Mouse (Mus musculus): Measurements from ENCODE around the gene Sh3d21. TPM values are rescaled to one million over a fixed set of nuclear protein-coding genes. Genes with fewer than 3 reads are reported as not detected.

The Sh3d21 gene
- polyA plus RNA-seq, 1 experiment from 2014 or later: 2.7 TPM

DNA sequence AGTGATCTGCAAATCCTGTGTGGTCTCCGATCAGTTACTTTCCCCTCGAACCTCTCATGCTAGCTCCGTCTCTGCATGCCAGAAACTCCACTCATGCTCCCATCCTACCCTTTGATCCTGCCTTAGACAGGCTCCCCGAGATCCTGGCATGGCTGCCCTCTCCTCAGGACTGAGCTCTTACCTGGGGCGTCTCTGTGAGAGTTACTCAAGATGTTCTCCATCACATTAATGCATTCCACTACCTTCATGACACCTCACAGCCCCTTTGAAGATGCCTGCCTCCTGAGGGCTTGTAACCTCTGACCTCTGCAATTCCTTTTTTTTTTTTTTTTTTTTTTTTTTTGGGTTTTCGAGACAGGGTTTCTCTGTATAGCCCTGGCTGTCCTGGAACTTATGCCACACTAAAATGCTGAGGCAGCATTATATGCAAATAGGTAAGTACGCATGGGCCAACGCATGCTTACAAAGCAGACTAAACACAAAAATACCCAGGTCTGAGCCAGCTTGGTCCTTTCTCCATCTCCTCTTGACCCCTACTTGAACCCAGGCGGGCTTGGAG, 16.2 kb downstream of the Sh3d21 start:
- Histone ChIP-seq H3K9me3 (replicated peaks; ENCODE audit: control insufficient read depth, low read length) (no peaks in the 10 kb centered on the region), H3K4me2 (peak overlapping the region; percentile 73), H3K27ac (ENCODE audit: low read depth, low read length) (peak overlapping the region; percentile 87), H3K9ac (ENCODE audit: low read depth, low read length) (no peak overlapping the region), H3K36me3 (ENCODE audit: control insufficient read depth, insufficient read depth, low read length) (no peaks in the 10 kb centered on the region), H3K4me1 (ENCODE audit: control insufficient read depth, insufficient read depth, low read length) (peaks cover 30% of the 10 kb centered on the region), H3K27me3 (ENCODE audit: control insufficient read depth, insufficient read depth, low read length) (peaks cover 12% of the 10 kb centered on the region), H3K4me3 (ENCODE audit: low read depth, low read length) (no peak overlapping the region)
- 28% methylated on average over 9 of the region's 9 CpGs for WGBS (ENCODE audit: insufficient replicate concordance)
- no peak for ATAC-seq (replicated peaks; ENCODE audit: insufficient number of reproducible peaks, low FRiP score, low TSS enrichment)

GRCm38 (mm10) chr4:126145396-126145795, 17.9 kb downstream of the Sh3d21 start:
- H3K4me2 ChIP-seq: no peak overlapping the region
- no peak for ATAC-seq (replicated peaks; ENCODE audit: insufficient number of reproducible peaks, low FRiP score, low TSS enrichment)
- no peak overlapping the region for H3K27ac ChIP-seq (ENCODE audit: low read depth, low read length)
- peaks cover 12% of the 10 kb centered on the region for H3K27me3 ChIP-seq (ENCODE audit: control insufficient read depth, insufficient read depth, low read length)
- H3K4me3 ChIP-seq (ENCODE audit: low read depth, low read length): no peak overlapping the region
- H3K4me1 ChIP-seq (ENCODE audit: control insufficient read depth, insufficient read depth, low read length): peaks cover 20% of the 10 kb centered on the region
- H3K36me3 ChIP-seq (ENCODE audit: control insufficient read depth, insufficient read depth, low read length): no peaks in the 10 kb centered on the region
- 45% methylated on average over 4 of the region's 4 CpGs for WGBS (ENCODE audit: insufficient replicate concordance)
- H3K9me3 ChIP-seq (replicated peaks; ENCODE audit: control insufficient read depth, low read length): no peaks in the 10 kb centered on the region
- no peak overlapping the region for H3K9ac ChIP-seq (ENCODE audit: low read depth, low read length)

GRCm38 (mm10) chr4:126141021-126141420, 22.3 kb downstream of the Sh3d21 start:
- no peak for ATAC-seq (replicated peaks; ENCODE audit: insufficient number of reproducible peaks, low FRiP score, low TSS enrichment)

DNA sequence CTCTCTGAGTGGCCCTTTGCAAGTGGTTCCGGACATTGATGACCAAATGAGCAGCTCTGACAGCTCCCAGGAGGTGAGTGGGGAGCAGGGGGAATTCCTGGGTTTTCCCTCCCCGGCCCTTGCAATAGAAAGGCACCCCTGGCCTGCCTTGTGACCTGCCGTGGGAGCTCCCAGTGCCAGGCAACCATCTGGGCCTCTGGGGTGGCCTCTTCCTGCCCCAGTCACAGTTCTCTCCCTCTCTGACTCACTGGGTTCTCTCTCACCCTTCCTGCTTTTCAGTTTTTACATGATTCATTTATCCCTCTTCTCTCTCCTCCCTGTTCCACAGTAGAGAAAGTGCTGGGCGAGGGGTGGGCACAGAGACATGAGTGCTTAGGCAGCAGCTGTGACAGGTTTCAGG, 25.5 kb downstream of the Sh3d21 start:
- 77% methylated on average over 4 of the region's 4 CpGs for WGBS (ENCODE audit: insufficient replicate concordance)
- H3K36me3 ChIP-seq (ENCODE audit: control insufficient read depth, insufficient read depth, low read length): peaks cover 35% of the 10 kb centered on the region
- no peaks in the 10 kb centered on the region for H3K9me3 ChIP-seq (replicated peaks; ENCODE audit: control insufficient read depth, low read length)
- no peak overlapping the region for H3K27ac ChIP-seq (ENCODE audit: low read depth, low read length)
- no peak overlapping the region for H3K4me2 ChIP-seq
- H3K27me3 ChIP-seq (ENCODE audit: control insufficient read depth, insufficient read depth, low read length): no peaks in the 10 kb centered on the region
- no peak overlapping the region for H3K9ac ChIP-seq (ENCODE audit: low read depth, low read length)
- ATAC-seq (replicated peaks; ENCODE audit: insufficient number of reproducible peaks, low FRiP score, low TSS enrichment): no peak
- H3K4me1 ChIP-seq (ENCODE audit: control insufficient read depth, insufficient read depth, low read length): peaks cover 9% of the 10 kb centered on the region
- no peak overlapping the region for H3K4me3 ChIP-seq (ENCODE audit: low read depth, low read length)

More at GRCm38 (mm10) chr4:126141021-126141420, 22.3 kb downstream of the Sh3d21 start:
- no peak overlapping the region for H3K4me3 ChIP-seq (ENCODE audit: low read depth, low read length)
- peaks cover 5% of the 10 kb centered on the region; the same call in 1 of the 2 replicates for H3K4me1 ChIP-seq (ENCODE audit: control insufficient read depth, insufficient read depth, low read length)
- H3K27ac ChIP-seq (ENCODE audit: low read depth, low read length): 0 out of 2 replicates have a peak overlapping the region, but pooled peaks have one; percentile 41
- H3K27me3 ChIP-seq (ENCODE audit: control insufficient read depth, insufficient read depth, low read length): no peaks in the 10 kb centered on the region
- no peak overlapping the region for H3K4me2 ChIP-seq
- peaks cover 25% of the 10 kb centered on the region for H3K36me3 ChIP-seq (ENCODE audit: control insufficient read depth, insufficient read depth, low read length)
- WGBS (ENCODE audit: insufficient replicate concordance): 71% methylated on average over 5 of the region's 5 CpGs
- no peaks in the 10 kb centered on the region for H3K9me3 ChIP-seq (replicated peaks; ENCODE audit: control insufficient read depth, low read length)
- no peak overlapping the region for H3K9ac ChIP-seq (ENCODE audit: low read depth, low read length)

GRCm38 (mm10) chr4:126134639-126135038, 28.7 kb downstream of the Sh3d21 start:
- Histone ChIP-seq H3K4me3 (ENCODE audit: low read depth, low read length) (no peak overlapping the region), H3K9me3 (replicated peaks; ENCODE audit: control insufficient read depth, low read length) (no peaks in the 10 kb centered on the region), H3K36me3 (ENCODE audit: control insufficient read depth, insufficient read depth, low read length) (peaks cover 33% of the 10 kb centered on the region), H3K4me1 (ENCODE audit: control insufficient read depth, insufficient read depth, low read length) (peaks cover 27% of the 10 kb centered on the region), H3K27me3 (ENCODE audit: control insufficient read depth, insufficient read depth, low read length) (no peaks in the 10 kb centered on the region), H3K4me2 (no peak overlapping the region), H3K9ac (ENCODE audit: low read depth, low read length) (no peak overlapping the region), H3K27ac (ENCODE audit: low read depth, low read length) (no peak overlapping the region)
- 74% methylated on average over 4 of the region's 4 CpGs for WGBS (ENCODE audit: insufficient replicate concordance)
- no peak for ATAC-seq (replicated peaks; ENCODE audit: insufficient number of reproducible peaks, low FRiP score, low TSS enrichment)

DNA sequence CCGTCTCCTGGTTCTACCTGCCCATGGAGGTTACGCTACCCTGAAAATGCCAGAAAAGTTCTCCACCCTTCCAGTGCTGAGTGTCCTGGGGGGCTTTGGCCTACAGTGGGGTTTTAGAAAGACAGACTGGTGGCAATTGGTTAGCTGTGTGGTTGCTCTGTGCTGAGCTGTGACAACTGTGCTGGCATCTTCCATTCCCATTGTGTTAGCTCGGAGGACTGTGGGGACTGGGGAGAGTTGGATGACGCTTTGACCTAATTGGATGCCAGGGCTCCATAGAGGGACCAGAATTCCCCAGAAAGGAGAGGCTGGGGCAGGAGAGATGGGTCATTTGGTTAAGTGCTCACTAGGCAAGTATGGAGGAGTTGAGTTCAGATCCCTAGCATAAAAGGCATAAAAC, 29.1 kb downstream of the Sh3d21 start:
- Histone ChIP-seq H3K27ac (ENCODE audit: low read depth, low read length) (no peak overlapping the region), H3K4me2 (no peak overlapping the region), H3K9ac (ENCODE audit: low read depth, low read length) (no peak overlapping the region), H3K4me3 (ENCODE audit: low read depth, low read length) (no peak overlapping the region), H3K36me3 (ENCODE audit: control insufficient read depth, insufficient read depth, low read length) (peaks cover 29% of the 10 kb centered on the region), H3K27me3 (ENCODE audit: control insufficient read depth, insufficient read depth, low read length) (no peaks in the 10 kb centered on the region), H3K9me3 (replicated peaks; ENCODE audit: control insufficient read depth, low read length) (no peaks in the 10 kb centered on the region), H3K4me1 (ENCODE audit: control insufficient read depth, insufficient read depth, low read length) (peaks cover 27% of the 10 kb centered on the region)
- ATAC-seq (replicated peaks; ENCODE audit: insufficient number of reproducible peaks, low FRiP score, low TSS enrichment): no peak
- 89% methylated on average over 4 of the region's 4 CpGs for WGBS (ENCODE audit: insufficient replicate concordance)

DNA sequence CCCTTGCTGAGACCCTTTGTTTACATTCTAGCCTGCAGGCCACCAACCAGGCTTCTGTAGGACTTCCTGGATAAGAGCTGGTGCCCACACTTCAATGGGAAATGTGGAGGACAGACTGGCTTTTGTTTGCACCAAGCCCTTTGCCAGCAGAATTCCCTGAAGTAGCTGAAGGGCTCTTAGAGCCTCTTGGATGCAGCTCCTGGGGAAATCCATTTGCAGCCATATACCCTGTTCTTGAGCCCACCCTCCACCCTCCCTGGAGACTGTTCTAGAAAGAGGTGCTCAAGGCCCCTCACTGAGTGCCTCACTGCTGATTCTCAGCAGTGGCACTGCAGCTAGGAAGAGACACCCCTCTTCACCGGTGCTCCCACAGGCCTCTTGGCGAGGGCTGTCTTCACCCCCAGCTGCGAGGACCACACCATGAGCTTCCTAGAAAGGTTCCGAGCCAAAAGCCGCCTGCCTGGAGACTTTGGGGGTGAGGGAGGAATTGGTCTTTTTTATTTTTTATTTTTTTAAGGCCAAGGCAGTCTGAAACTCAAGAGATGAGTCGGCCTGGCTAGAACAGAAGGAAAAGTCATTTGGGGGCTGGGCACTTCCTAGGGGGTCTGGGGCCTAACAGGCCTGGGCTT, 30.5 kb downstream of the Sh3d21 start:
- no peak overlapping the region for H3K4me3 ChIP-seq (ENCODE audit: low read depth, low read length)
- H3K4me1 ChIP-seq (ENCODE audit: control insufficient read depth, insufficient read depth, low read length): peaks cover 27% of the 10 kb centered on the region
- H3K4me2 ChIP-seq: no peak overlapping the region
- H3K27me3 ChIP-seq (ENCODE audit: control insufficient read depth, insufficient read depth, low read length): no peaks in the 10 kb centered on the region
- ATAC-seq (replicated peaks; ENCODE audit: insufficient number of reproducible peaks, low FRiP score, low TSS enrichment): no peak
- 80% methylated on average over 6 of the region's 6 CpGs for WGBS (ENCODE audit: insufficient replicate concordance)
- no peak overlapping the region for H3K9ac ChIP-seq (ENCODE audit: low read depth, low read length)
- peaks cover 19% of the 10 kb centered on the region for H3K36me3 ChIP-seq (ENCODE audit: control insufficient read depth, insufficient read depth, low read length)
- no peaks in the 10 kb centered on the region for H3K9me3 ChIP-seq (replicated peaks; ENCODE audit: control insufficient read depth, low read length)
- no peak overlapping the region; the same call in 1 of the 2 replicates for H3K27ac ChIP-seq (ENCODE audit: low read depth, low read length)

GRCm38 (mm10) chr4:126131290-126132121, 31.8 kb downstream of the Sh3d21 start:
- no peak for ATAC-seq (replicated peaks; ENCODE audit: insufficient number of reproducible peaks, low FRiP score, low TSS enrichment)
- Histone ChIP-seq H3K27me3 (ENCODE audit: control insufficient read depth, insufficient read depth, low read length) (no peaks in the 10 kb centered on the region), H3K4me1 (ENCODE audit: control insufficient read depth, insufficient read depth, low read length) (peaks cover 27% of the 10 kb centered on the region), H3K4me3 (ENCODE audit: low read depth, low read length) (no peak overlapping the region), H3K27ac (ENCODE audit: low read depth, low read length) (peak overlapping the region; percentile 57), H3K9me3 (replicated peaks; ENCODE audit: control insufficient read depth, low read length) (no peaks in the 10 kb centered on the region), H3K36me3 (ENCODE audit: control insufficient read depth, insufficient read depth, low read length) (peaks cover 18% of the 10 kb centered on the region), H3K9ac (ENCODE audit: low read depth, low read length) (no peak overlapping the region), H3K4me2 (no peak overlapping the region; the same call in 1 of the 2 replicates)
- WGBS (ENCODE audit: insufficient replicate concordance): 54% methylated on average over 10 of the region's 10 CpGs

Measured in heart, embryonic 11.5 days (tissue).